Mouse (Mus musculus): ENCODE measurements around the gene Zmynd8.

DNA sequence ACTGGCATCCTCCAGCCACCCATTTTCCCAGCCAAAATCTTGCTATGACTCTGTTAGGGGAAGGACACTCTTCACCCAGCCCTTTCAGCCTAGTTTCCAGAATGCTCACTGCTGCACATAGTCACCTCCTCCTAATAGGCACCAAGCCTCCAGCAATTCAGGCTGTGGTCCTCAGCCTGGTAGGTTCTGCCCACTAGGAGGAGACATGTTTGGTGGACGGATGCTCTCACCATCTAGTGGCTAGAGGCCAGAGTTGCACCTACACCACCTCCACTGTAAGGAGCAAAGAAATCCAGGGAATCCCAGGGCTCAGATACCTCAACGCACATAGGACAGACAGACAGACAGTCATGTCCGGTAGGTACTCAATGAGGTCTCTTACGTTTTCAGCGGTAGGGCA lies 87.3 kb downstream of the Zmynd8 start:
- TF ChIP-seq CTCF (IDR thresholded peaks at IDR 0.05; ENCODE audit: low read depth) (peak; percentile 80), EP300 (IDR thresholded peaks at IDR 0.05; ENCODE audit: low read depth) (no peak)

All from liver, postnatal 0 days (tissue).